Mouse (Mus musculus) kidney, adult 2 months (tissue): ENCODE data around the gene Defa32.
"Not testable (repeated sequence)": the region's sequence is repeated elsewhere in the genome, so short reads cannot be mapped to it uniquely, and the experiment has no call there.

Experiments
- CTCF ChIP-seq: fragments of 200-500 bp; conservative IDR thresholded peaks from 2 replicates; pipeline ENCODE4 v1.5.1; 2011; ENCODE audit warnings: low read depth, mild to moderate bottlenecking, control low read depth, low read length, moderate library complexity, mixed read lengths; ENCODE audit not compliant: insufficient read depth, insufficient read length
- POLR2A ChIP-seq: fragments of 200-500 bp; IDR thresholded peaks from one replicate; pipeline ENCODE4 v1.6.1; 2011; ENCODE audit warnings: low read depth, low read length, control low read depth

GRCm38 (mm10) chr8:21565086-21565485, 36.3 kb downstream of the Defa32 start, which contains the start of gene Defa37:
- not testable (repeated sequence) for TF ChIP-seq CTCF, POLR2A
